Mouse (Mus musculus) layer of hippocampus, adult 18-20 months (tissue): ENCODE data around the gene Rad51b. TPM values are rescaled to one million over a fixed set of nuclear protein-coding genes. Genes with fewer than 3 reads are reported as not detected.

Source experiments
- DNase-seq, 2 experiments: peaks; one replicate each; pipeline ENCODE4 v3.0.0; 2022; ENCODE audit warnings: low spot score in 2 of 2
- total RNA-seq, 2 experiments: library from RNA; stranded (reverse); gene quantifications; 2 replicates each; pipeline ENCODE4 v1.2.3; 2021

Gene Rad51b
- total RNA-seq, 2 experiments from 2014 or later = 0.17 TPM; not detected in 1

GRCm38 (mm10) chr12:79787538-79787937, 490.5 kb downstream of the Rad51b start:
- no peak for DNase-seq

DNA sequence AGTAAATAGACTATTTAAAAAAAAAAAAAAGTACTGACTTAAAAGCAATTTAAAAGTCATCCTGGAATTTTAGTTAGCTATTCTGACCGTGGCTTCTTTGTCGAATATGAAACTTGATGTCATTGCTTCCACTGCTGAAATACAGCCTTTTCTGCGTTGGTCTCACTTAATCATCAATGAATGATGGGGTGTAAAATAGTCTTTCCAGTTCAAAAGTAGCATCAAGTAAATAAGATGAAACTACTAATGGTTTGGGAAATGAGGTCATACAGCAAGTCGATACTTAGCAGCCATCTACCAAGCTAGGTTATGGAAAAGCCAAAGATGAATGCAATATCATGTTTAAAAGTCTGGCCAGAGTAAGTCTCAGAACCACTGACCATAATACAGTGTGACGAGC, 491.3 kb downstream of the Rad51b start:
- no peak for DNase-seq

DNA sequence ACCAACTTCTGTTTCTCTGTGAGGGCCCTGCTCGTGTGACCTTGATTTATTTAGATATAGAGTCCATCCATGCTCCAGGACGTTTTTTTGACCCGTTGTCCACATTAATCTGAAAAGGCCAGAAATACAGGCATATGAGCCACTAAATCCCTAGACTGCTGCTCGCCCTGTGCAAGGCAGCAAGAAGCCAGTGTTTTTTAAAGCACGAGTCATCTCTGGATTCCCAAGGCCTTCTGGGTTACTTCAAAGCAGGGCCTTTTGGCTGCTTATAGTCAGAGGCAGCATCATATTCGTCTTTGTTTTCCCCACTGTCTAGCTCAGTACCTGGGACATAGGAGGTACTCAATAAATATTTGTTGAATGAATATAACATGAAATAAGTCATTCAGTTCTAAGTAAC, 492.4 kb downstream of the Rad51b start:
- DNase-seq = no peak

- no peak for DNase-seq
Measured at GRCm38 (mm10) chr12:79793382-79793781, 496.3 kb downstream of the Rad51b start.

- DNase-seq = no peak
Measured at GRCm38 (mm10) chr12:79794802-79795201, 497.7 kb downstream of the Rad51b start.

DNA sequence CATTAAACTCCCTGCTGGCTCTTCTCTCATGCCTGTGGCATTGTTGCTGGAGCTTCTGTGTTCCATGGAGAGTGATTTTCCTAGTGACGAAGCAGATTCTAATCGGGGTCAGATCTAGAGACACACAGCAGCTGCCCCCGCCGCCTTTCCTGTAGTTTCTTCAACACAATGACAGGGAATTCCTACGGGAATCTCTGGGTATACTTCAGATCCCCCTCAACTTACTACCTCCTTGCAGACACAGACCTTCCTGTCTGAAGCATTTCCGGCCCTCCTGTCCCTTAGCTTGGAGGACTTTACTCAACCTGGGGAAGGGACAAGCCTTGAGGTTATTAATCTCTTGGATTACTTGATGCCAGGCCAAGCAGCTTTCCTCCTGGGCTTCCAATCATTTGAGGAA, 499.2 kb downstream of the Rad51b start:
- DNase-seq = no peak

DNA sequence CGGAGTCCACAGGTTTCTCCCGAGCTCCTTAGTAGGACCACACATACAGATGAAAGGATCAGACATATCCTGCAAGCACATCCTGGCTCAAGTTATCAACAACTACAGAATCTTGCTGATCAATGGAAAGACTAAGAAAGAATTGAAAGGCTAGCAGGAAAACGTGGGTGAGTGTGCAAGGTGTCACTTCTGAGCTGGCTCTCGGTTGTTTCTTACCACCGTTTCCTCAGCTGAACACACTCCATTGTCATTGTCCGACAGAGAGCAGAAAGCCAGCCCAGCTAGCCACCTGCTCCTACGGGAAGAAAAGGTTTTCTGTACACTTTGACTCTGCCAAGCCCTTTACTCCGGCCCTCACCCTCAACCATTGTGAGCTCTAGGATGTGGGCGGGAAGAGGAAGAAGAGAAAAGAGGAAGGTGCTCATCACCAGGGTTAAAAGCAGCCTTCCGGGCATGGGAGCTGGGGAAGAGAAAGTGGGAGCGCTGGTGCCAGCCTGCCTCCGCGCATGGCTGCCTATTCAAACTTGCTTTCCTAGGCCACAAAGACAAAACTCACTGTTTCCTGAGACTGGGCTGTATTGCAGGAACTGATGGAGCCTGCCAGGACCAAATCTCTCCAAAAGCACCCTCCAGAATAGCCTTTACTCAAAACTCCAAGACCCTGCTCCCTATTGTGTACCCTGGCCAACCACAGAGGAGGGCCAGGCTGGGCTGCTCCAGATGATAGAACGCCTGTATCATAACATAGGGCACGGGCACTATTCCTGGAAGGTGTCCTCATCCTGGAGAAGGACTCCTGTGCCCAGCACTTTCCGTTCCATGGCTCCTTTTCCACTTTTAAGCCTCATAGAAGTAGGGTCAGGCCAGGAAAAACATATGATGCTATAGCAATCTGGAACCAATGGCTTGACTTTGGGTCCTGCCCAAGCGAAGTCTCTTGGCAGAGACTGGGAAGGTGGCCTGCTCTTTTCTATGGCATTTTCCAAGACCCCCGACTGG, 500.0 kb downstream of the Rad51b start:
- no peak for DNase-seq

DNA sequence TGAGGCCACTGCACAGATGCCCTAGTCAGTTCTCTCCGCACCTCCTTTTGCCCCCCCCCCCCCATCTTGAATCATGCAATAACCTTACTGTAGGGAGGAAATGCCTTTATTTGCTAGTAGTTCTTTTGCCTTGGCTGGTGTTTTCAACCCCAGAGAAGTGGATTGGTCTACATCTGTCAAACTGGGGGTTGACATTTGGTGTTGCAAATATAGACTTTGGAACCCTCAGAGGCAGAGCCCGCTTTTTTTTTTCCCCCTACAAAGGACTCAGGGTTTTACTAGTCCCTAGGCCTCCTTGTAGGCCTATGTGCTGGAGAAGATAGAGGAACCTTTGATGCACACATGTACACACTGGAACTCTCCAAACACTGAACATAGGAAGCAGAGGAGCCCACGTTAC, 501.4 kb downstream of the Rad51b start:
- DNase-seq = no peak

DNA sequence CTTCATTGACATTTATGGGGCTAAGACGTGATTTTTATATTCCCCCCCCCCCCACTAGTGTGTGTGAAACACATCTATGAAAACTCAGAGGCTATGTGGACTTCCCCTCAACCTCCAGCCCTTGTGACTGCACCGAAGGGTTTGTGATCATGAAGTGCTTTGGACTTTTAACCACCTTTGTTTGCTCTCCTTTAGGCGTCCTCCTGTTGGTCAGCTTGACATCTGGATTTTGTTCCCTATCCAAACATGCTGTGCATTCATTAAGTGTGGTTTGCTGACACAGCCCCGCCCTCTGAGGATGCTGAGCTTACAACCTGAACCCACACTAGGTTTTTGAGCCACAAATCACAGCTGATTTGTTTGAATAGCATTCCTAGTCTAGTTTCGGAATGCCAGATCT, 502.3 kb downstream of the Rad51b start:
- no peak for DNase-seq

DNA sequence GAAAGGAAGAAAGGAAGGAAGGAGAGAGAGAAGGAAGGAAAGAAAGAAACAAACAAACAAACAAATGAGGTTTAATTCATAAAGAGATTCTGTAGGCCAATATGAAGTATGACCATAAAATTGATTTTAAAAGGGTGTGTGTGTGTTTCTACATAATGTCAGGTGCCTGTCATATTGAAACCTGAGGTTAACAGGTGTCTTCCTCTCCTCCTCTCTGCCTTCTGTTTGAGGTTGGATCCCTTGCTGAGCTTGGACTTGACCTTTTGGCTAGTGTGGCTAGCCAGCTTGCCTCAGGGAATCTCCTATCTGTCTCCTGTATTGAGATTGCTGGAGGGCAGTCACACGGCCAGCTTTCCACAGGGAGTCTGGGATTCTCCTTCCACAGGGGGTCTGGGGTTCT, 506.6 kb downstream of the Rad51b start:
- no peak for DNase-seq

- no peak for DNase-seq
Measured at GRCm38 (mm10) chr12:79804776-79805524, 507.9 kb downstream of the Rad51b start.

- no peak for DNase-seq
Measured at GRCm38 (mm10) chr12:79806990-79807389, 509.9 kb downstream of the Rad51b start.

GRCm38 (mm10) chr12:79807410-79807847, 510.3 kb downstream of the Rad51b start:
- no peak for DNase-seq

DNA sequence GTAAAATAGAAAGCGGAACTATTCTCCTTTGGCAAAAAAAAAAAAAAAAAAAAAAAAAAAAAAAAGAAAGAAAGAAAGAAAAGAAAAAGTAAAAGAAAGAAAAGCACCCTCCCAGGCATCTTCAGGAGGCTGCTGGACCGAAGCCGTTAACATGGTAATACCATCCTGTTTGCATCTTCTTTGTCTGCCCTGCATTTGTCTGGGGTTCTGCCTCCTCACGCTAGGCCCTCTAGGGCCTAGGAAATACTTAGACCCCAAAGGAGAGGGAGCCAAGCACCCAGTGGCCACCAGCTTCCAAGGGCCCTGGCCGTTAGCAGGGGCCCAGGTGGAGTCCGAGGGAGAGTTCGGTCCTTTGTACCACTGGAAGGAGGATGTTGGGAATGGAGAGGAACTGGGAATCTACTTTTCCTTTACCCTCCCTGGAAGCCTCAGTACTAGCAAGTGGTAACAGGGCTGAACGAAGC, 510.9 kb downstream of the Rad51b start:
- DNase-seq = no peak

DNA sequence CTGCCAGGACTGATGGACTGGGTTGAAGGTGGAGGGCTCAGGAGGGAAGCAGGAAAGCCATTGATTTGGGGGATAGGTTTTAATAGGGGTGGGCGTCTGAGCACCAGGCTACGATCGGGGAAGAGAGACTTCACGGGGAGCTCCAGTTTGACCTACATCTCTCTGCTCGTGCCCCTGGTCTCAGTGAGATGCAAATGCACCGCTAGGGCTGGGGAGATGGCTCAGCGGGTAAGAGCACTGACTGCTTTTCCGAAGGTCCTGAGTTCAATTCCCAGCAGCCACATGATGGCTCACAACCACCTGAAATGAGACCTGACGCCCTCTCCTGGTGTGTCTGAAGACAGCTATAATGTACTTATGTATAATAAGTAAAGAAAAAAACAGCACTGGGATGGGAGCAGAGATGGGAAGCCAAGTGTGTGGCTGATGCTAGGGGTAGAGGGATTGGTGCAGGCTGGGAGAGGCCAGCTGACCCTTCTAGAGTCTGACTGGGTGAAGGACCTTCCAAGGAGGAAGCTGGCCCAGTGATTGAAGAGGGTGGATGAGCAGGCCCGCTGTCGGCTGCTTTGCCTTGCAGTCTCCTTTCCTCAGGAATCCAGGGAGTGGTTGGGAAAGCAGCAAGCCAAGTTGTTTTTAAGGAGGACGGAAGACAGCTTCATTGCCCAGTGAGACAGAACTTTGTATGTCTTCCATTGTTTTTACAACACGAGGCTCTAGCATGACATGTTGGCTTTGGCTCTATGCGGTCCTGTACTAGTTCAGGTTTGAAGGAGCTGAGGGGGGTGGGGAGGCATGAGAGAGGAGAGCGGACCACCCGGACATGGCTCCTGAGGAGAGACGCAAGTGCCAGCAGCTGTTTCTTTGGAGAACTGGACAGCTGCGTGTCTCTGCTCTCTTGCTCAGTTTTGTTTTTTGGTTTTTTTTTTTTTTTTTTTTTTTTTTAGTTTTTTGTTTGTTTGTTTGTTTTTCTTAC, 511.6 kb downstream of the Rad51b start:
- DNase-seq = no peak

DNA sequence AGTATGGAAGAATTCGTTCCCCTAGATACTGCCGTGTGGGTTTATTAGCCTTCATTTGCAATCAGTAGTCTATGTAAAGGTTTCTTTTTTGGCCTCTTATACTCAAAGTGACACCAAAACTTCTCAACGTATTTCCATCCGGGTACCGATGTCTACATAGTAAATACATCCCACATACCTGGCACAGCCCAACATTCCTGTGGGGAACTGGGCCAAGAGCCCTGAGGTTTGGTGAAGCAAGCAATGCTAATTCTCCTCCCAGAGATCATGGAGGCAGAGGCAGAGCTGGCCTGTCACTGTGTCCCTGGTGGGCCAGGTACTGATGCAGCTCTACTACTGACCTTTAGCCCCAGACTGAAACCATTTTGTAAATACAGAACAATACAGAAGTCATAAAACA, 512.4 kb downstream of the Rad51b start:
- no peak for DNase-seq

- no peak for DNase-seq
Measured at GRCm38 (mm10) chr12:79812422-79812821, 515.3 kb downstream of the Rad51b start.

DNA sequence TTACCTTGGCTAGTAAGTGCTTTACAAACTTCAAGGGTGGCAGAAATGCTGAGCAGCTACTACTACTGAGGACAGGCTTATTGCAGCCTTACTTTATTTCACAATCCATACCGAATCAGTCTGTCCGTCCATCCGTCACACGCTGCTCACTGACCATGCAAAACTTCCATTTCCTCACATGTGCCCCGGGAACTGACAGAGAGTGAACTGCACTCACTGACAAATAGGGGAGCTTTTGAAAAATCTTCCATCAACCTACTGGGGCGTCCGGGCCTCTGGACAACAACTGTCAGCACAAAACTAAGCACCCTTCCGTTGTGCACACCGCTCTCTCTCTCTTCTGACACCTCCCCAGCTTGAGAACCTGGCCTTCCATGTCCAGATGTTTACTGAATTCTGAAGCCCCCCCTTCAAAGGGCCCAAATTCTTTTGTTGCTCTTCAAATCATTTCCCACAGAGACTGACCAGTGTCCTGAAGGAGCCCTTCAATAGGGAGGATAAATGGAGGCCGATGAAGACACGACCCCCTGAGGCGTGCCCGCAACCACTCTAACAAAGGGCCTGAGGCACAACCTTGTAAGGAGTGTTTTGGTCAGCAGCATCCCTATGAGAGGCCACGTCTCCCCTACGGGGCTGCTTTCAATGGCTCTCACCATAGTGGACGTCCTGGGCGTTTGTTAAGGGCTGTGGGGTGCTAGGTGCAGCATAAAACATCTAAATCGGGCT, 515.9 kb downstream of the Rad51b start:
- no peak for DNase-seq

- no peak for DNase-seq
Measured at GRCm38 (mm10) chr12:79813566-79814305, 516.7 kb downstream of the Rad51b start.
